Mouse (Mus musculus) G1E (cell line): ENCODE data around the gene H2afy. TPM values are rescaled to one million over a fixed set of nuclear protein-coding genes. Genes with fewer than 3 reads are reported as not detected.

Experiments used
- ATAC-seq: 2 replicates; pipeline ENCODE4 v1.8.0; 2016; ENCODE audit warnings: mild to moderate bottlenecking; ENCODE audit not compliant: insufficient number of reproducible peaks, poor library complexity, low FRiP score, severe bottlenecking; ENCODE audit errors: extremely low read depth
- DNase-seq: peaks from one replicate; pipeline ENCODE4 v3.0.0; 2012; ENCODE audit warnings: low spot score
- H3K27me3 ChIP-seq: 2 replicates; pipeline ENCODE4 v1.6.1; 2012; ENCODE audit warnings: mild to moderate bottlenecking, low read length, inconsistent platforms; ENCODE audit not compliant: insufficient read depth
- H3K36me3 ChIP-seq: replicated peaks from 2 replicates; pipeline ENCODE3; 2012; ENCODE audit warnings: mild to moderate bottlenecking, inconsistent platforms
- H3K4me1 ChIP-seq: 2 replicates; pipeline ENCODE4 v1.6.1; 2012; ENCODE audit warnings: low read depth, low read length, inconsistent platforms, mixed read lengths; ENCODE audit not compliant: insufficient read depth
- H3K4me3 ChIP-seq: 2 replicates; pipeline ENCODE4 v1.5.1; 2012; ENCODE audit warnings: low read depth, mild to moderate bottlenecking, inconsistent platforms, low read length, moderate library complexity, mixed read lengths
- H3K9me3 ChIP-seq: replicated peaks from 2 replicates; pipeline ENCODE4 v1.6.1; 2012; ENCODE audit warnings: inconsistent platforms
- CTCF ChIP-seq: IDR thresholded peaks from 2 replicates; pipeline ENCODE4 v1.5.1; 2012; ENCODE audit warnings: low read depth, low read length, inconsistent platforms, mixed read lengths
- GATA1 ChIP-seq: IDR thresholded peaks from 2 replicates; pipeline ENCODE4 v1.6.1; 2012; ENCODE audit warnings: borderline replicate concordance, low read length, inconsistent platforms, mixed read lengths
- GATA2 ChIP-seq: IDR thresholded peaks from 2 replicates; pipeline ENCODE4 v1.6.1; 2012; ENCODE audit warnings: low read depth, low read length, inconsistent platforms, borderline replicate concordance
- POLR2AphosphoS5 ChIP-seq: IDR thresholded peaks from 2 replicates; pipeline ENCODE4 v1.6.1; 2012; ENCODE audit warnings: low read depth, low read length, inconsistent platforms; ENCODE audit not compliant: insufficient replicate concordance
- TAL1 ChIP-seq: conservative IDR thresholded peaks from 2 replicates; pipeline ENCODE4 v1.6.1; 2012; ENCODE audit warnings: low read depth, low read length, inconsistent platforms, mixed read lengths
- polyA plus RNA-seq: library from polyadenylated mRNA; stranded (reverse); fragments of >175 nt; gene quantifications from 2 replicates; pipeline ENCODE4 v1.2.3, GENCODE M21; 2012
- total RNA-seq, 2 experiments: library from RNA; stranded (forward) in 1 of 2; stranded (reverse) in 1 of 2; fragments of 200-1000 nt in 1 of 2; fragments of >200 nt in 1 of 2; fragmentation: Nextera tagmentation in 1 of 2; gene quantifications; 2 replicates each; pipeline ENCODE4 v1.2.3; 2014 to 2017

H2afy gene
- total and polyA plus RNA-seq, 3 experiments, result 189 to 503 (median 198) TPM

- peaks cover 85% of the 10 kb centered on the region for H3K36me3 ChIP-seq
- DNase-seq, result no peak
- ATAC-seq, result no peak
- no peaks in the 10 kb centered on the region for H3K27me3 ChIP-seq
- TF ChIP-seq POLR2AphosphoS5 (no peak), TAL1 (no peak), GATA1 (no peak), CTCF (no peak), GATA2 (no peak)
- H3K4me3 ChIP-seq, result no peak overlapping the region
- peaks cover 3% of the 10 kb centered on the region; the same call in 1 of the 2 replicates for H3K4me1 ChIP-seq
- no peaks in the 10 kb centered on the region for H3K9me3 ChIP-seq
These were observed 64.4 kb downstream of the H2afy start for GRCm38 (mm10) chr13:56071586-56072267.

- Histone ChIP-seq H3K4me3 (no peak overlapping the region), H3K9me3 (no peaks in the 10 kb centered on the region), H3K27me3 (peaks cover 6% of the 10 kb centered on the region; the same call in 1 of the 2 replicates), H3K36me3 (peaks cover 64% of the 10 kb centered on the region), H3K4me1 (peaks cover 3% of the 10 kb centered on the region; the same call in 1 of the 2 replicates)
- no peak for ATAC-seq
- no peak for DNase-seq
- TF ChIP-seq CTCF (no peak), POLR2AphosphoS5 (no peak), TAL1 (no peak), GATA1 (no peak), GATA2 (no peak)
These were observed 66.5 kb downstream of the H2afy start for GRCm38 (mm10) chr13:56069643-56070042.

- no peak for DNase-seq
- Histone ChIP-seq H3K9me3 (no peaks in the 10 kb centered on the region), H3K4me1 (peaks cover 3% of the 10 kb centered on the region; the same call in 1 of the 2 replicates), H3K27me3 (peaks cover 6% of the 10 kb centered on the region; the same call in 1 of the 2 replicates), H3K36me3 (peaks cover 53% of the 10 kb centered on the region), H3K4me3 (no peak overlapping the region)
- no peak for TF ChIP-seq GATA1
- TF ChIP-seq CTCF, result no peak
- no peak for TF ChIP-seq TAL1
- no peak for TF ChIP-seq GATA2
- TF ChIP-seq POLR2AphosphoS5, result no peak
- ATAC-seq, result no peak
These were observed 67.6 kb downstream of the H2afy start for GRCm38 (mm10) chr13:56068517-56068916.

- no peak for ATAC-seq
- Histone ChIP-seq H3K27me3 (peaks cover 8% of the 10 kb centered on the region; the same call in 1 of the 2 replicates), H3K9me3 (no peaks in the 10 kb centered on the region), H3K36me3 (peaks cover 37% of the 10 kb centered on the region), H3K4me1 (peaks cover 3% of the 10 kb centered on the region; the same call in 1 of the 2 replicates), H3K4me3 (no peak overlapping the region)
- DNase-seq, result no peak
- TF ChIP-seq TAL1, result no peak
- TF ChIP-seq GATA2, result no peak
- no peak for TF ChIP-seq GATA1
- TF ChIP-seq CTCF, result no peak
- TF ChIP-seq POLR2AphosphoS5, result no peak
These were observed 69.3 kb downstream of the H2afy start for GRCm38 (mm10) chr13:56066904-56067303.

GRCm38 (mm10) chr13:56066152-56066551 lies 70.0 kb downstream of the H2afy start:
- Histone ChIP-seq H3K9me3 (no peaks in the 10 kb centered on the region), H3K36me3 (peaks cover 30% of the 10 kb centered on the region), H3K27me3 (peaks cover 8% of the 10 kb centered on the region), H3K4me1 (peaks cover 3% of the 10 kb centered on the region; the same call in 1 of the 2 replicates), H3K4me3 (no peak overlapping the region)
- ATAC-seq, result no peak
- no peak for DNase-seq
- TF ChIP-seq POLR2AphosphoS5, result no peak
- no peak for TF ChIP-seq GATA1
- no peak for TF ChIP-seq GATA2
- no peak for TF ChIP-seq CTCF
- no peak for TF ChIP-seq TAL1

GRCm38 (mm10) chr13:56057761-56058160 lies 78.4 kb downstream of the H2afy start:
- no peak for DNase-seq
- Histone ChIP-seq H3K27me3 (peaks cover 11% of the 10 kb centered on the region), H3K36me3 (no peaks in the 10 kb centered on the region), H3K4me3 (no peak overlapping the region), H3K4me1 (no peaks in the 10 kb centered on the region), H3K9me3 (no peaks in the 10 kb centered on the region)
- ATAC-seq, result no peak
- no peak for TF ChIP-seq TAL1

- DNase-seq (no peak), ATAC-seq (no peak)
- Histone ChIP-seq H3K27me3 (peaks cover 16% of the 10 kb centered on the region), H3K9me3 (no peaks in the 10 kb centered on the region), H3K36me3 (no peaks in the 10 kb centered on the region), H3K4me3 (no peak overlapping the region), H3K4me1 (no peaks in the 10 kb centered on the region)
- TF ChIP-seq GATA1 (no peak), CTCF (no peak), POLR2AphosphoS5 (no peak), TAL1 (no peak), GATA2 (no peak)
These were observed 80.4 kb downstream of the H2afy start for GRCm38 (mm10) chr13:56055720-56056119.
